Mouse (Mus musculus) CH12.LX (cell line): ENCODE results near the gene Slc35f6.

Experiments used
- GABPA ChIP-seq: IDR thresholded peaks from 2 replicates; pipeline ENCODE4 v1.6.1; 2012; ENCODE audit warnings: low read depth, low read length, improper control_type of control experiment, inconsistent platforms; ENCODE audit not compliant: insufficient replicate concordance
- HCFC1 ChIP-seq: IDR thresholded peaks from 2 replicates; pipeline ENCODE4 v1.6.1; 2012; ENCODE audit warnings: low read depth, mild to moderate bottlenecking, inconsistent platforms, low read length, improper control_type of control experiment
- POLR2A ChIP-seq: IDR thresholded peaks from 2 replicates; pipeline ENCODE4 v1.6.1; 2011; ENCODE audit warnings: low read depth, mild to moderate bottlenecking, improper control_type of control experiment, low read length

DNA sequence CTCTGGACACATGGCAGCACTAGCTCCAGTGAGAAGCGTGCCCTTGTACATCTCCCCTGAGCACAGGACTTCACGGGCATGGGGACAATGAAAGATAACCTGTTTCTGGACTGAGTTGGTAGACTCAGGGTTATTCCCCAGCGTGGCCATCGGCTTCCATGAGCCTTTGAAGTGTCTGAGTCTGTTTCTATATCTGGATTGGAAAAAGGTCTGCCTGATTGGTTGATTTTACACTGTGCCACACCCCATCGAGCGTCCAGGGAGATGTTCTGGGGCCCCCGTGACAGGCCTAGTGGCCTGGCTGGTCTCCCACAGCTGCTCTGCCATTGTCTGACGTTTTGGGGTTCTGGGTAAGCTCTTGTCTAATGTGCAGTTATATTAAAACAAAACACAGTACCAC is 7.3 kb downstream of the Slc35f6 start:
- TF ChIP-seq POLR2A (no peak), GABPA (no peak), HCFC1 (no peak)
